Mouse (Mus musculus): Measurements from ENCODE around the gene Nfyc.

Nfyc gene

GRCm38 (mm10) chr4:120747941-120748866 is 83.2 kb downstream of the Nfyc start, which contains the start of gene Kcnq4:
Kcnq4 (minus strand) TSS chr4:120748612.
- DNase-seq, result no peak

- DNase-seq, result no peak
Observed at GRCm38 (mm10) chr4:120747243-120747792, 84.1 kb downstream of the Nfyc start.

- no peak for DNase-seq
Observed at GRCm38 (mm10) chr4:120746552-120747150, 84.7 kb downstream of the Nfyc start.

GRCm38 (mm10) chr4:120745731-120746551 is 85.4 kb downstream of the Nfyc start:
- DNase-seq, result no peak

- DNase-seq, result no peak
Observed at GRCm38 (mm10) chr4:120743636-120744035, 87.7 kb downstream of the Nfyc start.

GRCm38 (mm10) chr4:120741303-120741702 is 90.1 kb downstream of the Nfyc start:
- DNase-seq, result peak; percentile 41

- DNase-seq, result no peak
Observed at GRCm38 (mm10) chr4:120734012-120734622, 97.3 kb downstream of the Nfyc start.

GRCm38 (mm10) chr4:120732737-120733136 is 98.6 kb downstream of the Nfyc start:
- DNase-seq, result no peak

- peak; percentile 73 for DNase-seq
Observed at GRCm38 (mm10) chr4:120731030-120731644, 100.2 kb downstream of the Nfyc start.

- DNase-seq, result no peak
Observed at GRCm38 (mm10) chr4:120730574-120730973, 100.8 kb downstream of the Nfyc start.

GRCm38 (mm10) chr4:120730146-120730545 is 101.2 kb downstream of the Nfyc start:
- peak; percentile 58 for DNase-seq

- DNase-seq, result no peak
Observed at GRCm38 (mm10) chr4:120729441-120729840, 101.9 kb downstream of the Nfyc start.

- DNase-seq, result no peak
Observed at GRCm38 (mm10) chr4:120727842-120728241, 103.5 kb downstream of the Nfyc start.

GRCm38 (mm10) chr4:120726174-120726573 is 105.2 kb downstream of the Nfyc start:
- no peak for DNase-seq

- no peak for DNase-seq
Observed at GRCm38 (mm10) chr4:120725516-120726090, 105.8 kb downstream of the Nfyc start.

GRCm38 (mm10) chr4:120721574-120721973 is 109.8 kb downstream of the Nfyc start:
- DNase-seq, result no peak

- DNase-seq, result no peak
Observed at GRCm38 (mm10) chr4:120719152-120719551, 112.2 kb downstream of the Nfyc start.

- no peak for DNase-seq
Observed at GRCm38 (mm10) chr4:120717591-120717990, 113.8 kb downstream of the Nfyc start.

- DNase-seq, result no peak
Observed at GRCm38 (mm10) chr4:120716765-120717164, 114.6 kb downstream of the Nfyc start.

- peak; percentile 86 for DNase-seq
Observed at GRCm38 (mm10) chr4:120716141-120716571, 115.2 kb downstream of the Nfyc start.

- no peak for DNase-seq
Observed at GRCm38 (mm10) chr4:120713856-120714497, 117.4 kb downstream of the Nfyc start.

All from lung, postnatal 36 days (tissue).